Mouse (Mus musculus) liver, postnatal 0 days (tissue): Measurements from ENCODE around the gene Yipf2. TPM values are rescaled to one million over a fixed set of nuclear protein-coding genes. Genes with fewer than 3 reads are reported as not detected.

ENCODE experiments used
- ATAC-seq: fragments of 200-750 bp; cut with Nextera tagmentation; 2 replicates; pipeline ENCODE4 v1.8.0; 2017; ENCODE audit warnings: mild to moderate bottlenecking, moderate library complexity
- DNase-seq: peaks from one replicate; pipeline ENCODE4 v3.0.0-alpha.2; 2016
- H3K27ac ChIP-seq: fragments of 300-500 bp; sonication (generic); 2 replicates; pipeline ENCODE4 v1.5.1; 2014; ENCODE audit warnings: antibody characterized with exemption, moderate library complexity, mild to moderate bottlenecking, low read depth
- H3K27me3 ChIP-seq: fragments of 300-500 bp; sonication (generic); 2 replicates; pipeline ENCODE4 v1.6.1; 2014; ENCODE audit warnings: low read length, control low read depth, mixed read lengths; ENCODE audit not compliant: insufficient read depth
- H3K36me3 ChIP-seq: fragments of 300-500 bp; sonication (generic); replicated peaks from 2 replicates; pipeline ENCODE4 v1.6.1; 2014; ENCODE audit warnings: mild to moderate bottlenecking, control low read depth, low read length, moderate library complexity, mixed read lengths; ENCODE audit not compliant: insufficient read depth
- H3K4me1 ChIP-seq: fragments of 300-500 bp; sonication (generic); 2 replicates; pipeline ENCODE4 v1.6.1; 2014; ENCODE audit warnings: antibody characterized with exemption, mild to moderate bottlenecking, control low read depth; ENCODE audit not compliant: insufficient read depth
- H3K4me2 ChIP-seq: fragments of 300-500 bp; sonication (generic); 2 replicates; pipeline ENCODE4 v1.6.1; 2014; ENCODE audit warnings: low read depth, mild to moderate bottlenecking, low read length, moderate library complexity, mixed read lengths
- H3K4me3 ChIP-seq: fragments of 300-500 bp; sonication (generic); 2 replicates; pipeline ENCODE4 v1.5.1; 2014; ENCODE audit warnings: low read depth, low read length
- H3K9ac ChIP-seq: fragments of 300-500 bp; sonication (generic); replicated peaks from 2 replicates; pipeline ENCODE4 v1.6.1; 2014; ENCODE audit warnings: mild to moderate bottlenecking, moderate library complexity
- H3K9me3 ChIP-seq: fragments of 300-500 bp; sonication (generic); 2 replicates; pipeline ENCODE4 v1.6.1; 2016; ENCODE audit warnings: mild to moderate bottlenecking, control low read depth, low read length, mixed read lengths
- CTCF ChIP-seq: sonication (generic); IDR thresholded peaks from 2 replicates; pipeline ENCODE4 v1.5.1; 2016; ENCODE audit warnings: antibody characterized with exemption, low read depth
- EP300 ChIP-seq: IDR thresholded peaks from 2 replicates; pipeline ENCODE4 v1.6.1; 2016; ENCODE audit warnings: antibody characterized with exemption, low read depth, mild to moderate bottlenecking
- WGBS: fragments of 180-500 bp; shearing (Covaris S2); extraction: QIAGEN DNeasy Blood & Tissue Kit; methylation state at CpG from one replicate; pipeline ENCODE4 v1.1.7; 2014; ENCODE audit not compliant: insufficient replicate concordance; 5-methylcytosine and 5-hydroxymethylcytosine counted together
- polyA plus RNA-seq: library from polyadenylated mRNA; unstranded; fragments of >200 nt; fragmentation: Nextera tagmentation; extraction: Ambion mirVana; gene quantifications from 2 replicates; pipeline ENCODE4 v1.2.1, GENCODE M21; 2015

Yipf2 gene
- polyA plus RNA-seq, 1 experiment from 2014 or later: 8.5 TPM

DNA sequence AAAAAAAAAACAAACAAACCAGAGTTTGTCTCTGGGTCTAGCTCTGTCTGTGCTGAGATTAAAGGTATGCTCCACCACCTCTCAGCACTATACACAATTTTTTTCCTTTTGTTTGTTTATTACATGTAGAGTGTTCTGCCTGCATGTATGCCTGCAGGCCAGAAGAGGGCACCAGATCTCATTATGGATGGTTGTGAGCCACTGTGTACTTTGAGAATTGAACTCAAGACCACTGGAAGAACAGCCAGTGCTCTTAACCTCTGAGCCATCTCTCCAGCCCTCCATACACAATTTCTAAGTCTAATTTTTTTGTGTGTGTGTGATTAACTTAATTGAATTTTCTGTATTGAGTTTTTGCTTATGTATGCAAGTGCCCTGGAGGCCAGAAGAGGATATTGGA lies 33.9 kb upstream of the Yipf2 start:
- Histone ChIP-seq H3K4me1 (peaks cover 4% of the 10 kb centered on the region; the same call in 1 of the 2 replicates), H3K9me3 (no peaks in the 10 kb centered on the region), H3K9ac (no peak overlapping the region), H3K4me3 (0 out of 2 replicates have a peak overlapping the region, but pooled peaks have one; percentile 19), H3K4me2 (no peak overlapping the region), H3K27ac (peak overlapping the region; percentile 70), H3K27me3 (no peaks in the 10 kb centered on the region), H3K36me3 (peaks cover 3% of the 10 kb centered on the region; the same call in 1 of the 2 replicates)
- DNase-seq: no peak
- ATAC-seq: no peak
- no peak for TF ChIP-seq EP300
- TF ChIP-seq CTCF: peak; percentile 76

DNA sequence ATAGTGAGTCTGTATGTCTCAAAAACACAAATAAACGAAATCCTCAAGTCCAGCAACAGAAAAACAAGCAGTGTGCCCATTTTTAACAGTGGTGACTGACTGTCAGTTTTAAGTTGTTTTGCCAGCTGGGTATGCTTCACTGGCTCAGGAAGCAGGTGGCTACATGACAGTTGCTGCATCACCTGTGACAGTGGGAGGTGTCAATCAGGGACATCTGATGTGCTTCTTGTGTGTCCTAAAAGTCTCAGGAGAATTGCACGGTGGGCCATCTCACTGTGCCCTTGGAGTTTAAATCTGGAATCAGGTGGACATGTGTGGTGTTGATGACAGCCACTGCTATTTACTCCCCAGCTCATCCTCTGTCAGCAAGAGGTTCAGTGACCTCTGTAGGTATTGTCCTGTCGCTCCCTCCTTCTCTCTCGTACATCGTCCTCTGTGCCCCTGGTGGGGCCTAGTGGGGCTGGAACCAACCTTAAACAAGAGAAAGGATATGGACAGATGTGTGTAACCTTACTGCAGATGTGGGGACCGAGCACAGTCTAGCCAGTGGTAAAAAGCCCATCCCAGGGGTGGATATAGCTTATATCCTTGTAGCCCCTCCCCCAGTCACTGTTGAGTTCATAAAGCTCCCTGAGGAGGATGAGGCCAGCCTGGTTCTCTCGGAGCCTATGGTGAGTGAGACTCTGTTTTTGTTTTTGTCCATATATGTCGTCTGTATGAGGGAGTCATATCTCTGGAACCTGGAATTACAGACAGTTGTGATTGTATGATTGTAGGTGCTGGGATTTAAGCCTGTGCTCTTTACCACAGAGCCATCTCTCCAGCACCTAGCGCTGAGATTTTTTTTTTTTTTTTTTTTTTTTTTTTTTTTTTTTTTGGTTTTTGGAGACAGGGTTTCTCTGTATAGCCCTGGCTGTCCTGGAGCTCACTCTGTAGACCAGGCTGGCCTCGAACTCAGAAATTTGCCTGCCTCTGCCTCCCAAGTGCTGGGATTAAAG lies 33.0 kb upstream of the Yipf2 start:
- no peak overlapping the region for H3K4me2 ChIP-seq
- DNase-seq: peak; percentile 31
- ATAC-seq: peak; percentile 66
- WGBS: 78% methylated on average over 9 of the region's 10 CpGs
- H3K27ac ChIP-seq: peak overlapping the region; percentile 77
- no peak overlapping the region for H3K4me3 ChIP-seq
- H3K36me3 ChIP-seq: no peaks in the 10 kb centered on the region
- no peak overlapping the region for H3K9ac ChIP-seq
- no peaks in the 10 kb centered on the region for H3K9me3 ChIP-seq
- TF ChIP-seq CTCF (no peak), EP300 (0 out of 2 replicates have a peak, but pooled peaks have one; percentile 66)
- no peaks in the 10 kb centered on the region for H3K27me3 ChIP-seq
- peaks cover 4% of the 10 kb centered on the region; the same call in 1 of the 2 replicates for H3K4me1 ChIP-seq

DNA sequence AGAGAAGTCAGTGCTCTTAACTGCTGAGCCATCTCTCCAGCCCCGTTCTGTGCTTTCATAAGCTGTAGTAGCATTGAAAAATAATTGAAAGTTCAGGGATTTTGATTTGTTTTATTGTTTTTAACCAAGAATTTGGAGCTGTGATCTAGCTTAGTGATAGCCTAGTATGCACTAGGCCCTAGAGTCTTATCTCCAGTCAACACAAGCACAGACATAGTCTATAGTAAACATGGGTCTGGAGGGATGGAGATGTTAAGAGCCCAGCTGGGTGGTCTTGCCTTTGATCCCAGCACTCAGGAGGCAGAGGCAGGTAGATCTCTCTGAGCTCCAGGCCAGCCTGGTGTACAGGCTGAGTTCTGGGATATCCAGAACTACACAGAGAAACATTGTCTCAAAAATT lies 30.0 kb upstream of the Yipf2 start:
- H3K9me3 ChIP-seq: no peaks in the 10 kb centered on the region
- WGBS: 82% methylated on average over 1 of the region's 1 CpGs

DNA sequence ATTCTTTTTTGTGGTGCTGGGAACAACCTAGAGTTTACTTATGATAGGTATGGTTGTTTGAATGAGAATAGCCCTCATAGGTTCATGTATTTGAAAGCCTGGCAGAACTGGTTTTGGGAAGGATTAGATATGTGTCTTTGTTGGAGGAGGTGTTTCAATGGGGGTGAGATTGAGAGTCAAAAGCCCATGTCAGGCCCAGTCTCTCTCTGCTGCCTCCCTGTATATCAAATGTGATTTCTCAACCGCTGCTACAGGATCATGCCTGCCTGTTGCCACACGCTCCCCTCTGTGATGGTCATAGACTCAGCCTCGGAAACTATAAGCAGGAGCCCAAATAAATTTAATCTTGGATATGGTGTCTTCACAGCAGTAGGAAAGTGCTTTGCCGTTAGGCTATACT lies 27.6 kb upstream of the Yipf2 start:
- no peak for TF ChIP-seq CTCF
- TF ChIP-seq EP300: no peak
- peaks cover 19% of the 10 kb centered on the region for H3K4me1 ChIP-seq
- H3K4me2 ChIP-seq: no peak overlapping the region
- no peaks in the 10 kb centered on the region for H3K36me3 ChIP-seq
- DNase-seq (no peak), ATAC-seq (no peak)
- H3K27me3 ChIP-seq: no peaks in the 10 kb centered on the region
- H3K9me3 ChIP-seq: no peaks in the 10 kb centered on the region
- no peak overlapping the region for H3K9ac ChIP-seq
- H3K4me3 ChIP-seq: no peak overlapping the region
- 80% methylated on average over 4 of the region's 4 CpGs for WGBS
- H3K27ac ChIP-seq: no peak overlapping the region

More for the DNA sequence above, 30.0 kb upstream of the Yipf2 start:
- no peak overlapping the region for H3K27ac ChIP-seq
- no peak for TF ChIP-seq EP300
- no peak for TF ChIP-seq CTCF
- H3K36me3 ChIP-seq: no peaks in the 10 kb centered on the region
- no peaks in the 10 kb centered on the region for H3K27me3 ChIP-seq
- no peak for DNase-seq
- ATAC-seq: no peak
- peaks cover 11% of the 10 kb centered on the region for H3K4me1 ChIP-seq
- no peak overlapping the region for H3K4me3 ChIP-seq
- no peak overlapping the region for H3K4me2 ChIP-seq
- H3K9ac ChIP-seq: no peak overlapping the region

DNA sequence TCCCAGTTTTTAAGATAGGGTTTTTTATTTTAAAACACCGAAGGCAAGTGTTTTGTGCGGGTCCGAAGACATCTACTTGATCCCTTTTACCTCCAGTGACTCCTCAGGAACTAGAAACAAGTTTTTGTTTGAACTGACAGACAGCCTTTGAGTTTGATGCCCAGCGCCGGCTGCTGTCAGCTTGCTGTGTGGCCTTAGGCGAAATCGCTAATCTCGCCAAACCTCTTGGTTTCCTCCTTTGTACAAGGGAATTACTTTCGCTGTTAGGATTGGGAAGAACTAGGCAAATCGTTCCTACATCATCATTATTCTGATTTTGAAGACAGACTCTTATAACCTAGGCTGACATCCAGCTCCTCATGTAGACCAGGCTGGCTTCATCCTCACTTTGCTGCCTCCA lies 24.4 kb upstream of the Yipf2 start:
- no peak for TF ChIP-seq EP300
- TF ChIP-seq CTCF: no peak
- H3K9me3 ChIP-seq: no peaks in the 10 kb centered on the region
- peak overlapping the region; percentile 88 for H3K4me2 ChIP-seq
- peak overlapping the region; percentile 82 for H3K9ac ChIP-seq
- no peak for DNase-seq
- H3K27ac ChIP-seq: peak overlapping the region; percentile 91
- no peaks in the 10 kb centered on the region for H3K36me3 ChIP-seq
- no peaks in the 10 kb centered on the region for H3K27me3 ChIP-seq
- H3K4me1 ChIP-seq: peaks cover 21% of the 10 kb centered on the region
- no peak for ATAC-seq
- peak overlapping the region; percentile 79 for H3K4me3 ChIP-seq
- 3% methylated on average over 10 of the region's 10 CpGs for WGBS

DNA sequence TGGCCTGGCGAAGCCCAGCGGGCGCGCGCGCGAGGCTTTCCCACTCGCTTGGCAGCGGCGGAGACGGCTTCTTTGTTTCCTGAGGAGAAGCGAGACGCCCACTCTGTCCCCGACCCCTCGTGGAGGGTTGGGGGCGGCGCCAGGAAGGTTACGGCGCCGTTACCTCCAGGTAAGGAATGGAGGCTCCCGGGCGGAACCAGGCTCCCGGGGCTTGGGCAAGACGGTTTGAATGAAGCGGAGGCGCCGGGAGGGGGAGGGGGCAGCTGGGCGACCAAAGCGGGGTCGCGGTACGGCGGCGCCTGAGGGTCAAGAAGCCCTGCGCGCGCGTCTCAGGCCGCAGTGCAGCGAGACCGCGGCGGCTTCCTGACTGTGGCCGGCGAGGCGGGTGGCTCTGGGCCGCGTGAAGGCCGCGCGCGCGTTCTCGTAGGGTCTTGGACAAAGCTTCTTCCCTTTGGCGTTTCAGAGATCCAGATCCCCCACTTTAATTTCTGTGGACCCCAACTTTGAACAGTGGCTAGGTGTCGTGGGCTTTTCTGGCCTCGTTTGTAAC lies 23.7 kb upstream of the Yipf2 start:
- DNase-seq: peak; percentile 89
- H3K27ac ChIP-seq: peak overlapping the region; percentile 91
- peak; percentile 71 for ATAC-seq

More for the DNA sequence above, 23.7 kb upstream of the Yipf2 start:
- Histone ChIP-seq H3K9ac (peak overlapping the region; percentile 82), H3K9me3 (no peaks in the 10 kb centered on the region), H3K4me3 (peak overlapping the region; percentile 79), H3K4me1 (peaks cover 21% of the 10 kb centered on the region), H3K27me3 (no peaks in the 10 kb centered on the region), H3K4me2 (peak overlapping the region; percentile 88), H3K36me3 (no peaks in the 10 kb centered on the region)
- no peak for TF ChIP-seq EP300
- TF ChIP-seq CTCF: no peak
- WGBS: 1% methylated on average over 55 of the region's 57 CpGs
